Mouse (Mus musculus): ENCODE measurements around the gene 9930022D16Rik.

DNA sequence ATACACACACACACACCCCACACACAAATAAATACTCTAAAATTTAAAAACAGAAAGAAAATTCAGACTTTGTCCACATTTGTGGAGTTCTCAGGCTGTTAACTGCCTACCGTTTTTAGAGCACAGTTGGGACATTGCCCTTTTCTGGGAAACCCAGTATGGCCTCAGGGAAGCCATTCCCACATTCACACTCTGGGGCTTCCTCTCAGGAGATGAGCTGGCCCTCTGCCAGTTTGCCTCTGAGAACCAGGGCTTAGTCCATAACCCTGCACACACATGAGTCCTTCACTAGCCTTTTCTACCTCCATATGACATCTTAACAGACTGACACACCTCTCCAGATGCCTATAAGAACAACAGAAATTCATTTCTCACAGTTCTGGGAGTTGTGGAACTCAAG lies 9.6 kb downstream of the 9930022D16Rik start:
- no peak for TF ChIP-seq POLR2A (IDR thresholded peaks at IDR 0.05; ENCODE audit: low read depth, low read length)
- no peak for TF ChIP-seq CTCF (IDR thresholded peaks at IDR 0.05; ENCODE audit: borderline replicate concordance, insufficient read depth, low read length)
